8 mouse cellular contexts compared by ENCODE assay signal in the genomic region with DNA sequence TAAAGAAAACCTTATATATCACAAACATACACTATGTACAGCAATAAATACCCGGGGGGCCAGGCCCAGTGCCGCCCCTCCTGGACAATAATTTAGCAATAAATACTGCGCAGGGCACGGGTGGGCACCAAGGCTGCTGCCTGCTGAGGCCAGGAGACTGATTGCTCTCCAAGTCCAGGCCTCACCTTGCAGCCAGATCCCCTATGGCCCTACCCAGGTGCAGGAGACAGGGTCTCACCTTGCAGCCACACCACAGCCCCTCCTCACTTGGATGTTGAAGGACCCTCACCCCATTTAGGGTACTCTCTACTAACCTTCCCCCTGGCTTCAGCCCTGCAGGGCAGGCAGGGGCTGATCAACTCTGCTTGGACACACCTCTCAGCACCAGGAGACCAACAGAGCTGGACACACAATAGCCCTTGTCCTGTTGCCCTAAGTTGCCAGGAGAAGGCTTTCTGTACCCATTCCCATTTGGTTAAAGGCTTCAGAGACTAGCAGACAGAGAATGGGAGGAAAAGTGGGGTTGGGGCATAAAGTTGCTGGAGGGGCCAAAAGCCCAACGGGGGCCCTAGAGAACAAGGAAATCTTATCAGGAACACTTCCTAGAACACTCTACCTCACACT. TPM values are rescaled to one million over a fixed set of nuclear protein-coding genes. Genes with fewer than 3 reads are reported as not detected.
A peak's percentile ranks its signal among the peaks of the same experiment; 100 is the strongest.
DNase-seq lines count a peak whose midpoint lies in the region; ATAC-seq and TF ChIP-seq lines count a peak whose summit lies in the region.

TSS of gene Sirt7 (minus strand) at position 89 of the 624 bp plus-strand sequence.

- peak within 1 kb of the TSS; percentile 99 for H3K4me2 ChIP-seq in limb, embryonic 14.5 days (replicated peaks; ENCODE audit: low read depth, low read length, severe bottlenecking)

- peaks cover 58% of the 10 kb centered on the region for H3K79me3 ChIP-seq in C2C12 (ENCODE audit: low read depth)

- DNase-seq in gastrocnemius, adult 2 months, result no peak
- DNase-seq in gastrocnemius, postnatal 25 days, result no peak
- no peak for DNase-seq in embryonic facial prominence, embryonic 10.5 days (ENCODE audit: low spot score)
- no peak for DNase-seq in limb, embryonic 14.5 days (ENCODE audit: low spot score)
- no peak for DNase-seq in frontal cortex, postnatal 10 days (ENCODE audit: low spot score in 2 of 2)

- TF ChIP-seq CTCF in gastrocnemius, adult 2 months (IDR thresholded peaks at IDR 0.05), result no peak
- no peak for TF ChIP-seq CTCF in C2C12 (IDR thresholded peaks at IDR 0.05; ENCODE audit: control insufficient read depth, insufficient read depth, insufficient read length)
- no peak for TF ChIP-seq CTCF in small intestine, adult 2 months (IDR thresholded peaks at IDR 0.05; ENCODE audit: extremely low read depth, insufficient read length, insufficient replicate concordance, low read depth, low read length)

- H3K27me3 ChIP-seq in C2C12 (ENCODE audit: control insufficient read depth, insufficient read depth, insufficient read length), result no peaks in the 10 kb centered on the region
- no peaks in the 10 kb centered on the region for H3K27me3 ChIP-seq in embryonic facial prominence, embryonic 10.5 days (replicated peaks; ENCODE audit: low read depth, poor library complexity, severe bottlenecking)
- H3K27me3 ChIP-seq in limb, embryonic 14.5 days (ENCODE audit: control insufficient read depth, insufficient read depth, low read length), result no peaks in the 10 kb centered on the region
- no peaks in the 10 kb centered on the region for H3K27me3 ChIP-seq in small intestine, adult 2 months (ENCODE audit: control insufficient read depth, insufficient read depth, low read length)

- WGBS in embryonic facial prominence, embryonic 10.5 days, result 22% methylated on average over 5 of the region's 5 CpGs
- whole genome bisulfite sequencing in limb, embryonic 14.5 days, result 20% methylated on average over 5 of the region's 5 CpGs
- whole genome bisulfite sequencing in small intestine, adult 2 months, result 8% methylated on average over 5 of the region's 5 CpGs

- TF ChIP-seq POLR2A in limb, embryonic 14.5 days (IDR thresholded peaks at IDR 0.05; ENCODE audit: borderline replicate concordance, extremely low read depth, insufficient read depth, insufficient read length), result no peak
- TF ChIP-seq POLR2A in small intestine, adult 2 months (IDR thresholded peaks at IDR 0.05; ENCODE audit: low read depth, low read length), result no peak

- H3K79me2 ChIP-seq in C2C12 (ENCODE audit: control insufficient read depth, insufficient read depth), result peaks cover 86% of the 10 kb centered on the region

- H3K27ac ChIP-seq in gastrocnemius, adult 2 months, result peak within 1 kb of the TSS; percentile 87
- H3K27ac ChIP-seq in embryonic facial prominence, embryonic 10.5 days (replicated peaks), result peak within 1 kb of the TSS; percentile 75
- peak within 1 kb of the TSS; percentile 53; the same call in 1 of the 2 replicates for H3K27ac ChIP-seq in limb, embryonic 14.5 days (replicated peaks; ENCODE audit: low read depth, low read length)
- peak within 1 kb of the TSS; percentile 80 for H3K27ac ChIP-seq in small intestine, adult 2 months (ENCODE audit: insufficient read depth, low read depth, low read length)

- intact Hi-C loops in gastrocnemius, adult 2 months (cut with DNase I), result loop anchor here (2.0 kb wide), 1 partner anchor 88 kb away; the partner anchor contains the start of genes Cenpx and Lrrc45

- H3K4me3 ChIP-seq in gastrocnemius, adult 2 months, result peak within 1 kb of the TSS; percentile 85
- H3K4me3 ChIP-seq in C2C12 (ENCODE audit: insufficient read depth, poor library complexity, severe bottlenecking), result peak within 1 kb of the TSS; percentile 98
- H3K4me3 ChIP-seq in embryonic facial prominence, embryonic 10.5 days, result peak within 1 kb of the TSS; percentile 97
- H3K4me3 ChIP-seq in limb, embryonic 14.5 days (replicated peaks; ENCODE audit: low read length), result peak within 1 kb of the TSS; percentile 94
- peak within 1 kb of the TSS; percentile 95 for H3K4me3 ChIP-seq in small intestine, adult 2 months (ENCODE audit: low read depth, low read length)

- peak within 1 kb of the TSS; percentile 82 for H3ac ChIP-seq in C2C12 (ENCODE audit: control insufficient read depth, insufficient read length, low read depth)

- peaks cover 33% of the 10 kb centered on the region for H3K4me1 ChIP-seq in embryonic facial prominence, embryonic 10.5 days
- H3K4me1 ChIP-seq in limb, embryonic 14.5 days (ENCODE audit: control insufficient read depth, insufficient read depth, low read length), result peaks cover 4% of the 10 kb centered on the region; the same call in 1 of the 2 replicates
- peaks cover 24% of the 10 kb centered on the region for H3K4me1 ChIP-seq in small intestine, adult 2 months (ENCODE audit: control insufficient read depth, insufficient read depth, insufficient read length, low read length)

- no peaks in the 10 kb centered on the region for H3K9me3 ChIP-seq in embryonic facial prominence, embryonic 10.5 days
- H3K9me3 ChIP-seq in limb, embryonic 14.5 days (ENCODE audit: control insufficient read depth, low read length), result no peaks in the 10 kb centered on the region

- peaks cover 69% of the 10 kb centered on the region for H3K36me3 ChIP-seq in C2C12 (ENCODE audit: control insufficient read depth, insufficient read depth)
- peaks cover 76% of the 10 kb centered on the region for H3K36me3 ChIP-seq in embryonic facial prominence, embryonic 10.5 days (replicated peaks)
- H3K36me3 ChIP-seq in limb, embryonic 14.5 days (ENCODE audit: control insufficient read depth, insufficient read depth, low read length), result peaks cover 51% of the 10 kb centered on the region
- peaks cover 42% of the 10 kb centered on the region for H3K36me3 ChIP-seq in small intestine, adult 2 months (ENCODE audit: control insufficient read depth, insufficient read depth, low read length)

- no peak for ATAC-seq in hematopoietic stem cell, adult 5-6 weeks (replicated peaks in 1 of 2; ENCODE audit: insufficient read depth in 1 of 2, low FRiP score in 2 of 2, low TSS enrichment in 1 of 2, low read depth in 1 of 2, poor library complexity in 2 of 2, severe bottlenecking in 2 of 2)
- ATAC-seq in limb, embryonic 14.5 days (ENCODE audit: low FRiP score, low read depth), result peak; percentile 9; the same call in 1 of the 2 replicates

- H3K9ac ChIP-seq in limb, embryonic 14.5 days (ENCODE audit: low read depth, low read length, severe bottlenecking), result peak within 1 kb of the TSS; percentile 66

TF ChIP-seq in C2C12, 6 proteins besides CTCF, POLR2A, EP300 and RAD21:
- no peak for TF ChIP-seq USF1 (IDR thresholded peaks at IDR 0.05; ENCODE audit: low read depth)
- TF ChIP-seq CEBPB (IDR thresholded peaks at IDR 0.05; ENCODE audit: low read depth), result no peak
- no peak for TF ChIP-seq MAX (IDR thresholded peaks at IDR 0.05)
- TF ChIP-seq MYOG (IDR thresholded peaks at IDR 0.05; ENCODE audit: control insufficient read depth, extremely low read depth, insufficient read length), result no peak
- TF ChIP-seq FOSL1 (IDR thresholded peaks at IDR 0.05; ENCODE audit: insufficient read depth, low read length, poor library complexity, severe bottlenecking), result no peak
- no peak for TF ChIP-seq MYOD1 (IDR thresholded peaks at IDR 0.05; ENCODE audit: control insufficient read depth, insufficient read length, low read depth)

RNA-seq across cellular contexts. Expression of gene Sirt7, which starts in this region (rescaled TPM):
- total RNA-seq in gastrocnemius, adult 2 months (2021), result 1 to 10 TPM; 4.1 to 4.7 TPM
- 1 to 10 TPM; 4.3 to 7.2 TPM for total RNA-seq in gastrocnemius, postnatal 25 days (2021)
- polyA plus RNA-seq in C2C12 (2012; fragmentation: generic; extraction: Trizol), result 21.9 TPM
- polyA plus RNA-seq in embryonic facial prominence, embryonic 10.5 days (2016; fragmentation: Nextera tagmentation; extraction: Ambion mirVana), result 27.7 and 29.5 TPM in 2 replicates
- 52.4 and 56.7 TPM in 2 replicates for total RNA-seq in hematopoietic stem cell, adult 5-6 weeks (2017)
- 43.7 and 47.0 TPM in 2 replicates for polyA plus RNA-seq in limb, embryonic 14.5 days (2012; rRNA removed)
- polyA plus RNA-seq in limb, embryonic 14.5 days (2014; fragmentation: Nextera tagmentation; extraction: Ambion mirVana), result 27.5 and 28.9 TPM in 2 replicates
- polyA plus RNA-seq in small intestine, adult 2 months (2012; rRNA removed), result 99.1 and 147 TPM in 2 replicates
